Mouse (Mus musculus): ENCODE measurements at regions not wholly inside any gene's neighbourhood (a gene's known extent, or its start where the extent isn't known, plus 50 kb on each side); places are given as distances from the start of the nearest gene placed in this dataset.

DNA sequence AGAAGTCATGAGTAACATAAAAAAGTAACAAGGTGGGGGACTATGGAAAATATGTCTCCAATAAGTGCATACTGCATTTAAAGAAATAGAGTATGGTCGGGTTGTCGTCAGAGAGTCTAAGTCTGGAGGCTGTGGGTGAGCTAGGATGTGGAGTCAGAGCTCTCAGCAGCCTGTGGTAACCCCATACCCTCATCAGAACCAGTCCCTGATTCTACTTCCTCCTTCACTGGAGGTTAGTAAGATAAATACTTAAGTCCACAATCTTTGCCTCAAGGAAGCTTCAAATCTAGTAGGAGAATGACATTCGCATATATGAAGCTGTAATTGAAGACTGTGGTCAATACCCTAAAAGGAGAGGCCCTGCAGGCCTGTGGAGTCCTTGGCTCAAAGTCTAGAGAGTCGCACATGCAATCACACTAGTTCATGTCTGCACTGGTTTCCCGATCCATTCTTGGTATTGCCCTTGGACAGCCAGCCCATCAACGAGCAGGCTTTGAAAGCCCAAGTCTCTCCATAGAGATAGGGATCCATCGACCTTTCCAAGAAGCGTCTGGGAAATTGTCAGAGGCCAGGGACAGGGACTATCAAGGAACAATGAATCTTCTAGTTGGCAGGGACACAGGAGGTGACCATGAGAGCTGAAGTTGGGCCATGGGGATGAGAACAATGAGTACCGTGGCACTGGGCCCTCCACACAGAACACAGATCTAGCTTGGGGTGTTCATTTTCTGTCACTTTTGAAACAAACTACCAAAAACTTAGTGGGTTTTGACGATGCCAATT is 200.3 kb downstream of the Zfp36l1 start:
- no peak for DNase-seq (ENCODE audit: low spot score in 2 of 2)

DNA sequence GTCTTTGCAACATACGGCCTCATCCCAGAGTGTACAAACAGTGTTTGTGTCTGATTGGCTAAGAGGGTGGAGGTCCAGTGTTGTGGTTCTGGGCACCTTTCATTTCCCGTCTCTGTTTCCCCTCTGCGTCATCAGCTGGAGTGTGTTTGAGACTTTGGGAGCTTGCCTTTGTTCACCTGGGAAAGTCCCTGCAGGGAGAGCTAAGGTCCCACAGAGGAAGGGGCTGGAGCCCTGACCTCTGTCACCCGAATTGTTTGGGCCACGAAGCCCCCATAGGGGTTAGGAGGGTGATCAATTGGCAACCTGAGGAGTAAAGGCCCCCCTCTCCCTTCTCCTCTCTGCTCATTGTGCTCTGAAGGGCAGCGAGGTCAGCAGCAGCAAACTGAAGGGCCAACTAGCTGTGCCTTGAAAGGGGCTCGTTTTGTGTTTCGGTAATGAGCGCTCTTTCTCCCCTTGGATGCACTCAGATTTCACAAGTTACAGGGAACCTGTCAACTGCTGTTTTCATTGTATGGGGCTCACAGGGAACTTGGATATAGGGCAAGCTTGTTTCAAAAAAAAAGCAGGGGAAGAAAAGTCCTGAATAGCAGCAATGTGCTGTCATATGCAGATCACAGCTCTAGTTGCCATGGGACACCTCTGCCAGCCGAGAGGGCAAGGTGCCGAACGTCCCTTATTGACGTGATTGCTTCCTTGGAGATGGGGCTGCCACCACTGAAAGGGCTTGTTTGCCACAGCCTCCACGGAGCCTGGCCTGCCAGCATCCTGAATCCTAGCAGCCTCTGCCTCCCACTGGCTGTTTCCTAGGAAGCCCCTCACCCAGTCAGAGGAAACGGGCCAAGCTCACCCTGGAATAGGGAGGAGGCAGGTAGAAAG is 201.7 kb downstream of the Zfp36l1 start:
- DNase-seq (ENCODE audit: low spot score in 2 of 2), result peak in 1 of 2 experiments; percentile 35

GRCm38 (mm10) chr12:79907583-79907982 is 205.2 kb downstream of the Zfp36l1 start:
- no peak for DNase-seq (ENCODE audit: low spot score in 2 of 2)

GRCm38 (mm10) chr12:79906738-79907365 is 206.0 kb downstream of the Zfp36l1 start:
- no peak for DNase-seq (ENCODE audit: low spot score in 2 of 2)

GRCm38 (mm10) chr12:79905828-79906737 is 206.7 kb downstream of the Zfp36l1 start:
- DNase-seq (ENCODE audit: low spot score in 2 of 2), result no peak

GRCm38 (mm10) chr12:79904913-79905549 is 207.8 kb downstream of the Zfp36l1 start:
- DNase-seq (ENCODE audit: low spot score in 2 of 2), result no peak

DNA sequence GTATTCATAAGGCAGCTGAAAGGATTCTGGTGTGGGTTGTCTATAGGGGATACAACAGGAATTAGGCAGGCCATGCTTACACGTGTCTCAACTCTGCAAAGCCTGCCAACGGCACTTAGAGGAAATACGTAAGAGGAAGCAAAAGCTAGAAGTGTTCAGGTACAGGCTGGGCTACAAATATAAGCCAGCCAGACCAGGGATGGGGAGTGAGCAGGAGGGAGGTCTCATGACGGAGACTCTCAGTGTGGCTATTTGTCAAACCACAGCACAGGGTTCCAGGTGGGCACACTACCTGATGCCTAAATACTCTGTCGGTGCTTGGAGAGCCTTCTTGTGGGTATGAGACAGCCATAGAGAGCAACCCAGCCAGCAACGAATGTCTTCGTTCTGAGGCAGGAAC is 210.1 kb downstream of the Zfp36l1 start:
- DNase-seq (ENCODE audit: low spot score in 2 of 2), result no peak

- no peak for DNase-seq (ENCODE audit: low spot score in 2 of 2)
Measured at GRCm38 (mm10) chr12:79902163-79902562, 210.7 kb downstream of the Zfp36l1 start.

DNA sequence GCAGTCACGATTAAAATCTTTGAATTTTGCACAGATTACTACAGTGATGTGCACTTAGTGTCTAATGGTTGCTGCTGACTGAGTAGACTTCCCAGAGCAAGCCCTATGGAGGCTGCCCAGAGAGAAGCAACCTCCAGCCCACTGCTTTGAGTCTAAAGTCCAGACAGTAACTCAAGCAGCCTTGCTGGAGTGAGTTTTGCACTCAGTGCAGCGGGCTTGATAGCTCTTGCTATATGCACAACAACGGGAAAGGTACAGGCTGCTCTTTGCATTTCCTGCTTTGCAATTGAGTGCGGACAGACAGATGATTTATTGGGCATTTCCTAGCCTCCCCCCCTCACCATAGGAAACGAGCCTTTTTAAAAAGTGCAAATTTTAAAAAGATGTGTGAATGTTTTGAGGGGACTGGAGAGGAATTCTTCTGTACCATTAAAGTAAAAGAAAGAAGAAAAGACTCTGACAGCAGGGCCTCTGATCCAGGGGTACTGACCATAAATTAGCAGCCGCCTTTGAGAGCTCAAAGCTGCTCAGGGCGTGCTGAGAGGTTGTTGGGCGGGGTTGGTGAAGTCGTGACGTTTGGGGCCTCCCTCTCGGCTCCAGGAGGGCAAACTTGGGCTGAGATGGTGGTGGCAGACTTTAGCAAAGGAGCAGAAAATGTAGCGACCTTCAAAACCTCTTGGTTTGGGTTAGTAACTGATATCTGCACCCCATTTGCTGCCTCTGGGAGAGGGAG is 214.4 kb downstream of the Zfp36l1 start:
- no peak for DNase-seq (ENCODE audit: low spot score in 2 of 2)

DNA sequence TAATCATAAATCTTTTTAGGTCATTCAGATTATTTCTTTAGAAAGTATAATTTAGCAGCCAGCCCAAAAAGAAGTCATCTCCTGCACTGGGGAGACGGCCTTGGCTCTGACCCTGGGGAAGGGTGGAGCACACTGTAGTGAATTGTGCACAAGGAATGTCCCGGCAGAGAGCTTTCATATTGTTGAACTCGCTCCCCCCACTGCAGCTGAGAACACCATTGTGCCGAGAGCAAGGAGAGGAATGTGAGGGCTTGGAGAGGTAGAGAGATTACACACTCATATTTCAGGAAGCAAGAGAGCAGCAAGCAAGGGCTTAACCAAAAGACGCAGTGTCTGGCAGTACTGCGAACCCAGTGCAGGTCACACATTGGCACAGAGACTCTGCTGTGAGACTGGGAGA is 216.8 kb downstream of the Zfp36l1 start:
- DNase-seq (ENCODE audit: low spot score in 2 of 2), result no peak

DNA sequence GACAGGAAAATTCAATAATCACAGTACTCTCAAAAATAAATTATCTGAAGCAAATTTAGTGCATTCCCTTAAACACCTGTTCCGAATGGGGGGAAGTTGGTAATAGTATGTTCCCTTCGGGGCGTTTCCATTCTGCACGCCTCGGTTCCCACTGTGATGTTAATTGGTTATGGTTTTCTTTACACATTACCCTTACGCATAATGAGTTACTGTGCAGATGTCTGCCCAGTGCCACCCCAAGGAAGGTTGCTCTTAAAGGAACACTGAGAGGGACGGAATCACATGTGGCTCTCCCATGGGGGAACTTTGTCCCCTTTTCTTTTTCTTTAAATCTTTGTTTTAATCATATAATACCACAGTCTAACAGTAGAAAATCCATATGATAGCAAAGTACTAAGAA is 217.5 kb downstream of the Zfp36l1 start:
- DNase-seq (ENCODE audit: low spot score in 2 of 2), result no peak

DNA sequence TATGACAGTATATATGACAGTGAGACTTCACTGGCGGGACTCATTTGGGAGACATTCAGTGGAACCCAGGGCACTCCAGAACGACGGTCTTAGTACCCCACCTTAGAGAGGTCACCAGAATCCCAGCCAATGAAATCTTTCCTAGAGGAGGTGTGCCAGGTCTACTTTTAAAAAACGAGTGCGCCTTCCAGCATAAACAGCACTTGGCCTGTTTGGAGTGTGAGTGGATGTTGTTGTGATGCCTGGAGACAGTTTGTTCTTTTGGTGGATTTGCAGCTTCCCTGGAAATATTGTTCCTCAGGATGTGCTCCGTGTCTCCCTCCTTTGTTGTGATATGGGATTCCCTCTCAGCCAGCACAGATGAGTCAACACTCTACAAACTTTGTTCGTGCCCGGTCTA is 219.9 kb downstream of the Zfp36l1 start:
- DNase-seq (ENCODE audit: low spot score in 2 of 2), result no peak

GRCm38 (mm10) chr12:79891942-79892341 is 220.9 kb downstream of the Zfp36l1 start:
- no peak for DNase-seq (ENCODE audit: low spot score in 2 of 2)

- DNase-seq (ENCODE audit: low spot score in 2 of 2), result no peak
Measured at GRCm38 (mm10) chr12:79890887-79891286, 221.9 kb downstream of the Zfp36l1 start.

- no peak for DNase-seq (ENCODE audit: low spot score in 2 of 2)
Measured at GRCm38 (mm10) chr12:79890291-79890690, 222.5 kb downstream of the Zfp36l1 start.

- DNase-seq (ENCODE audit: low spot score in 2 of 2), result no peak
Measured at GRCm38 (mm10) chr12:79888812-79889211, 224.0 kb downstream of the Zfp36l1 start.

- no peak for DNase-seq (ENCODE audit: low spot score in 2 of 2)
Measured at GRCm38 (mm10) chr12:79888086-79888485, 224.7 kb downstream of the Zfp36l1 start.

- DNase-seq (ENCODE audit: low spot score in 2 of 2), result no peak
Measured at GRCm38 (mm10) chr12:79887225-79887886, 225.5 kb downstream of the Zfp36l1 start.

DNA sequence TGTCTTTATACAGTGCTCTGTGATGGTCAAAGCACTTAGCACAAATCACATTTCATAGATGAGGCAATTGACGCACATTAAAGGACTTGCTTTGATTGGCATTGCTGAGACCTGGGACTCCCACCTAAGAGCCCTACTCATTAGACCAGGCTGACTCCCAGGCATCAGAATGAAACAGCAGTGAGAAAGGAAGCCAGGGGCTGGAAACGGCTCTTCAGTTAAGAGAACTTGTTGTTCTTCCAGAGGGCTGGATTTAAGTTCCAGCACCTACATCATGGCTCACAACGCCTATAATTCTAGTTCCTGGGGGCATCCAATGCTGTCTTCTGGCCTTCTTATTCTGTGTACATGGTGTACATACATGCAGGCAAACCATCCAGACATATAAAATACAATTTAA is 226.3 kb downstream of the Zfp36l1 start:
- DNase-seq (ENCODE audit: low spot score in 2 of 2), result no peak

- no peak for DNase-seq (ENCODE audit: low spot score in 2 of 2)
Measured at GRCm38 (mm10) chr12:79885286-79885685, 227.5 kb downstream of the Zfp36l1 start.
